In genomic region chr16:89890515-89891189, GRCm38 (mm10) we compare ENCODE assay signal across 16 mouse cellular contexts.
A peak's percentile ranks its signal among the peaks of the same experiment; 100 is the strongest.
DNase-seq lines count a peak whose midpoint lies in the region; ATAC-seq and TF ChIP-seq lines count a peak whose summit lies in the region.
"Had no signal": no experiment of that assay in that cellular context is flagged by ENCODE, and none has a peak within 500 bp of the region (broad histone marks: within the 10 kb centered on the region; RNA-seq: fewer than 3 reads in every experiment).

No protein-coding gene starts in this region.

- 73% methylated on average over 17 of the region's 17 CpGs for WGBS in hindbrain, embryonic 10.5 days
- 70% methylated on average over 17 of the region's 17 CpGs for WGBS in hindbrain, embryonic 13.5 days
- WGBS in midbrain, embryonic 15.5 days = 67% methylated on average over 17 of the region's 17 CpGs
- WGBS in midbrain, embryonic 14.5 days = 70% methylated on average over 17 of the region's 17 CpGs
- WGBS in olfactory bulb, adult 2 months = 30% methylated on average over 17 of the region's 17 CpGs

- DNase-seq in cerebellum, adult 18-20 months = peak; percentile 49 to 68
- DNase-seq in cerebellum, adult 11-12 months = no peak
- no peak for DNase-seq in hindbrain, embryonic 10.5 days (ENCODE audit: low spot score)
- DNase-seq in midbrain, embryonic 14.5 days = no peak
- no peak for DNase-seq in spleen, postnatal 36 days (ENCODE audit: low spot score in 2 of 2)
- DNase-seq: heart, postnatal 36 days; kidney, adult 18-20 months; kidney, postnatal 36 days; thymus, postnatal 4 days had no signal

- H3K4me2 ChIP-seq in hindbrain, embryonic 13.5 days = no peak overlapping the region
- H3K4me2 ChIP-seq in midbrain, embryonic 15.5 days = no peak overlapping the region
- H3K4me2 ChIP-seq in midbrain, embryonic 14.5 days (ENCODE audit: low read length) = no peak overlapping the region
- H3K4me2 ChIP-seq: limb, embryonic 12.5 days; lung, embryonic 15.5 days had no signal

- ATAC-seq in hindbrain, embryonic 13.5 days (ENCODE audit: low FRiP score) = no peak; the same call in 1 of the 2 replicates
- peak; percentile 38; the same call in 1 of the 2 replicates for ATAC-seq in midbrain, embryonic 15.5 days (replicated peaks)
- no peak for ATAC-seq in midbrain, embryonic 14.5 days (ENCODE audit: low FRiP score, low TSS enrichment)
- ATAC-seq: Patski had no signal

- H3K27ac ChIP-seq in hindbrain, embryonic 10.5 days = 0 out of 2 replicates have a peak overlapping the region, but pooled peaks have one; percentile 24
- no peak overlapping the region for H3K27ac ChIP-seq in hindbrain, embryonic 13.5 days
- H3K27ac ChIP-seq in midbrain, embryonic 15.5 days = no peak overlapping the region
- no peak overlapping the region for H3K27ac ChIP-seq in midbrain, embryonic 14.5 days (replicated peaks; ENCODE audit: low read depth, low read length)
- peak overlapping the region; percentile 98 for H3K27ac ChIP-seq in olfactory bulb, adult 2 months (ENCODE audit: insufficient read depth, low read depth, low read length)
- H3K27ac ChIP-seq: limb, embryonic 12.5 days; lung, embryonic 15.5 days; stomach, postnatal 0 days had no signal

- H3K9me3 ChIP-seq in hindbrain, embryonic 10.5 days = peaks cover 6% of the 10 kb centered on the region
- H3K9me3 ChIP-seq in hindbrain, embryonic 13.5 days = no peaks in the 10 kb centered on the region
- H3K9me3 ChIP-seq in midbrain, embryonic 15.5 days = no peaks in the 10 kb centered on the region
- no peaks in the 10 kb centered on the region for H3K9me3 ChIP-seq in midbrain, embryonic 14.5 days (ENCODE audit: control insufficient read depth, low read length)
- H3K9me3 ChIP-seq: lung, embryonic 15.5 days had no signal

- H3K27me3 ChIP-seq in hindbrain, embryonic 10.5 days (ENCODE audit: insufficient read depth, poor library complexity, severe bottlenecking) = no peaks in the 10 kb centered on the region
- no peaks in the 10 kb centered on the region for H3K27me3 ChIP-seq in hindbrain, embryonic 13.5 days
- no peaks in the 10 kb centered on the region for H3K27me3 ChIP-seq in midbrain, embryonic 15.5 days (replicated peaks)
- H3K27me3 ChIP-seq in midbrain, embryonic 14.5 days (ENCODE audit: control insufficient read depth, insufficient read depth, low read length) = no peaks in the 10 kb centered on the region
- H3K27me3 ChIP-seq: limb, embryonic 12.5 days; lung, embryonic 15.5 days; Patski had no signal

- TF ChIP-seq POLR2A in olfactory bulb, adult 2 months (IDR thresholded peaks at IDR 0.05; ENCODE audit: insufficient read depth, low read depth, low read length) = no peak

- peaks cover 24% of the 10 kb centered on the region for H3K4me1 ChIP-seq in hindbrain, embryonic 10.5 days (replicated peaks)
- H3K4me1 ChIP-seq in hindbrain, embryonic 13.5 days (replicated peaks) = peaks cover 24% of the 10 kb centered on the region
- peaks cover 16% of the 10 kb centered on the region for H3K4me1 ChIP-seq in midbrain, embryonic 15.5 days
- peaks cover 10% of the 10 kb centered on the region; the same call in 1 of the 2 replicates for H3K4me1 ChIP-seq in midbrain, embryonic 14.5 days (ENCODE audit: control insufficient read depth, insufficient read depth, low read length)
- H3K4me1 ChIP-seq in olfactory bulb, adult 2 months (ENCODE audit: control insufficient read depth, insufficient read depth, low read length) = peaks cover 53% of the 10 kb centered on the region

- H3K36me3 ChIP-seq in hindbrain, embryonic 10.5 days = peaks cover 8% of the 10 kb centered on the region
- no peaks in the 10 kb centered on the region for H3K36me3 ChIP-seq in hindbrain, embryonic 13.5 days
- no peaks in the 10 kb centered on the region for H3K36me3 ChIP-seq in midbrain, embryonic 15.5 days (replicated peaks)
- H3K36me3 ChIP-seq in midbrain, embryonic 14.5 days (ENCODE audit: control insufficient read depth, insufficient read depth, low read length) = no peaks in the 10 kb centered on the region
- H3K36me3 ChIP-seq: lung, embryonic 15.5 days had no signal

- H3K9ac ChIP-seq in hindbrain, embryonic 13.5 days = no peak overlapping the region
- H3K9ac ChIP-seq in midbrain, embryonic 15.5 days = no peak overlapping the region
- H3K9ac ChIP-seq in midbrain, embryonic 14.5 days (replicated peaks; ENCODE audit: low read length) = no peak overlapping the region
- H3K9ac ChIP-seq: limb, embryonic 12.5 days; lung, embryonic 15.5 days had no signal

- TF ChIP-seq CTCF in olfactory bulb, adult 2 months (IDR thresholded peaks at IDR 0.05; ENCODE audit: insufficient read depth, low read depth, low read length) = no peak

- H3K4me3 ChIP-seq in hindbrain, embryonic 10.5 days = no peak overlapping the region
- H3K4me3 ChIP-seq in hindbrain, embryonic 13.5 days = no peak overlapping the region
- H3K4me3 ChIP-seq in midbrain, embryonic 15.5 days = no peak overlapping the region
- no peak overlapping the region for H3K4me3 ChIP-seq in midbrain, embryonic 14.5 days (replicated peaks; ENCODE audit: low read depth, low read length)
- H3K4me3 ChIP-seq in olfactory bulb, adult 2 months (ENCODE audit: insufficient read depth, low read depth, low read length) = peak overlapping the region; percentile 11
- H3K4me3 ChIP-seq: limb, embryonic 12.5 days; lung, embryonic 15.5 days had no signal

Comparison
In these comparisons a context has a peak if more than half of its experiments do, and no peak if none do; other contexts are left out.
1. DNase-seq: peak in cerebellum, adult 18-20 months (2 of 2); none in cerebellum, adult 11-12 months (single experiment), hindbrain, embryonic 10.5 days (single experiment), midbrain, embryonic 14.5 days (single experiment) and spleen, postnatal 36 days (0 of 2).
2. H3K27ac ChIP-seq: peak in hindbrain, embryonic 10.5 days (single experiment) and olfactory bulb, adult 2 months (single experiment); none in hindbrain, embryonic 13.5 days (single experiment), midbrain, embryonic 15.5 days (single experiment) and midbrain, embryonic 14.5 days (single experiment).